Mouse (Mus musculus) liver, adult 2 months (tissue): Measurements from ENCODE around the gene Gde1. TPM values are rescaled to one million over a fixed set of nuclear protein-coding genes. Genes with fewer than 3 reads are reported as not detected.
A peak's percentile ranks its signal among the peaks of the same experiment; 100 is the strongest.

Experiments
- DNase-seq: peaks from one replicate; pipeline ENCODE4 v3.0.0-alpha.2; 2011; ENCODE audit warnings: low read depth, low spot score; ENCODE audit errors: extremely low read depth
- H3K27ac ChIP-seq: fragments of 200-500 bp; replicated peaks from 2 replicates; pipeline ENCODE4 v1.5.1; 2012; ENCODE audit warnings: low read depth, mild to moderate bottlenecking, control low read depth, inconsistent platforms, low read length; ENCODE audit not compliant: insufficient read depth
- H3K27me3 ChIP-seq: fragments of 200-500 bp; 2 replicates; pipeline ENCODE4 v1.6.1; 2012; ENCODE audit warnings: mild to moderate bottlenecking, moderate library complexity, low read length, inconsistent platforms; ENCODE audit not compliant: control insufficient read depth, insufficient read depth
- H3K36me3 ChIP-seq: fragments of 200-500 bp; 2 replicates; pipeline ENCODE4 v1.6.1; 2012; ENCODE audit warnings: low read length, inconsistent platforms; ENCODE audit not compliant: control insufficient read depth, insufficient read depth
- H3K4me1 ChIP-seq: fragments of 200-500 bp; 2 replicates; pipeline ENCODE4 v1.6.1; 2011; ENCODE audit warnings: low read length; ENCODE audit not compliant: control insufficient read depth, insufficient read depth
- H3K4me3 ChIP-seq: fragments of 200-500 bp; 2 replicates; pipeline ENCODE4 v1.5.1; 2011; ENCODE audit warnings: low read depth, mild to moderate bottlenecking, control low read depth, low read length, moderate library complexity; ENCODE audit not compliant: insufficient read depth
- H3K79me2 ChIP-seq: fragments of 200-500 bp; 2 replicates; pipeline ENCODE4 v1.6.1; 2012; ENCODE audit warnings: inconsistent platforms, mild to moderate bottlenecking, low read length, moderate library complexity; ENCODE audit not compliant: control insufficient read depth, insufficient read depth
- H3K9ac ChIP-seq: fragments of 200-500 bp; 2 replicates; pipeline ENCODE4 v1.6.1; 2012; ENCODE audit warnings: low read depth, mild to moderate bottlenecking, control low read depth, inconsistent platforms, low read length
- CTCF ChIP-seq: fragments of 200-500 bp; IDR thresholded peaks from 2 replicates; pipeline ENCODE4 v1.5.1; 2011; ENCODE audit warnings: low read depth, low read length, control low read depth
- POLR2A ChIP-seq: fragments of 200-500 bp; IDR thresholded peaks from 2 replicates; pipeline ENCODE4 v1.6.1; 2011; ENCODE audit warnings: low read length, control low read depth; ENCODE audit not compliant: insufficient read depth; ENCODE audit errors: extremely low read depth
- WGBS: fragments of 180-500 bp; shearing (Covaris S2); methylation state at CpG from one replicate; pipeline ENCODE4 v1.1.7; 2018; 5-methylcytosine and 5-hydroxymethylcytosine counted together
- polyA plus RNA-seq: library from polyadenylated mRNA; depleted of rRNA; stranded (reverse); fragments of >200 nt; gene quantifications from 2 replicates; pipeline ENCODE4 v1.2.3, GENCODE M21; 2012
- total RNA-seq: library from RNA; depleted of rRNA; stranded (reverse); fragments of >200 nt; gene quantifications from 2 replicates; pipeline ENCODE4 v1.2.3, GENCODE M21; 2014

Gde1 gene
- total and polyA plus RNA-seq, 2 experiments: 64.5 to 67.2 TPM

- TF ChIP-seq CTCF (no peak), POLR2A (no peak)
- H3K27me3 ChIP-seq: no peaks in the 10 kb centered on the region
- DNase-seq: no peak
- H3K79me2 ChIP-seq: no peaks in the 10 kb centered on the region
- 92% methylated on average over 3 of the region's 3 CpGs for WGBS
- no peak overlapping the region for H3K27ac ChIP-seq
- no peak overlapping the region for H3K4me3 ChIP-seq
- no peaks in the 10 kb centered on the region for H3K4me1 ChIP-seq
- peaks cover 23% of the 10 kb centered on the region for H3K36me3 ChIP-seq
- H3K9ac ChIP-seq: no peak overlapping the region
Measured at GRCm38 (mm10) chr7:118731781-118732180, 26.2 kb upstream of the Gde1 start.

- 94% methylated on average over 13 of the region's 13 CpGs for whole genome bisulfite sequencing
- no peak for DNase-seq
- H3K27ac ChIP-seq: no peak overlapping the region
- H3K79me2 ChIP-seq: no peaks in the 10 kb centered on the region
- H3K4me3 ChIP-seq: no peak overlapping the region
- H3K36me3 ChIP-seq: peaks cover 25% of the 10 kb centered on the region
- TF ChIP-seq CTCF (no peak), POLR2A (no peak)
- H3K27me3 ChIP-seq: no peaks in the 10 kb centered on the region
- no peaks in the 10 kb centered on the region for H3K4me1 ChIP-seq
- H3K9ac ChIP-seq: no peak overlapping the region
Measured at GRCm38 (mm10) chr7:118728846-118729587, 23.4 kb upstream of the Gde1 start.

GRCm38 (mm10) chr7:118725459-118725858 is 19.9 kb upstream of the Gde1 start:
- TF ChIP-seq POLR2A: no peak
- TF ChIP-seq CTCF: no peak
- no peak overlapping the region for H3K4me3 ChIP-seq
- H3K27ac ChIP-seq: no peak overlapping the region
- H3K36me3 ChIP-seq: peaks cover 8% of the 10 kb centered on the region
- no peaks in the 10 kb centered on the region for H3K79me2 ChIP-seq
- no peak overlapping the region for H3K9ac ChIP-seq
- WGBS: 91% methylated on average over 2 of the region's 2 CpGs
- no peaks in the 10 kb centered on the region for H3K27me3 ChIP-seq
- no peaks in the 10 kb centered on the region for H3K4me1 ChIP-seq
- DNase-seq: no peak

- H3K27me3 ChIP-seq: no peaks in the 10 kb centered on the region
- no peak overlapping the region for H3K27ac ChIP-seq
- no peak overlapping the region for H3K4me3 ChIP-seq
- TF ChIP-seq CTCF (no peak), POLR2A (no peak)
- no peak for DNase-seq
- no peak overlapping the region for H3K9ac ChIP-seq
- peaks cover 9% of the 10 kb centered on the region for H3K36me3 ChIP-seq
- H3K79me2 ChIP-seq: no peaks in the 10 kb centered on the region
- H3K4me1 ChIP-seq: no peaks in the 10 kb centered on the region
- WGBS: 93% methylated on average over 9 of the region's 9 CpGs
Measured at GRCm38 (mm10) chr7:118723927-118724326, 18.3 kb upstream of the Gde1 start.

- Histone ChIP-seq H3K79me2 (no peaks in the 10 kb centered on the region; the same call in 1 of the 2 replicates), H3K4me3 (no peak overlapping the region), H3K27me3 (no peaks in the 10 kb centered on the region), H3K4me1 (peaks cover 12% of the 10 kb centered on the region), H3K27ac (no peak overlapping the region), H3K36me3 (peaks cover 11% of the 10 kb centered on the region), H3K9ac (no peak overlapping the region)
- no peak for DNase-seq
- WGBS: 97% methylated on average over 4 of the region's 4 CpGs
- no peak for TF ChIP-seq POLR2A
- TF ChIP-seq CTCF: no peak
Measured at GRCm38 (mm10) chr7:118718066-118718465, 12.5 kb upstream of the Gde1 start.

GRCm38 (mm10) chr7:118714873-118715272 is 9.3 kb upstream of the Gde1 start:
- Histone ChIP-seq H3K4me1 (peaks cover 12% of the 10 kb centered on the region), H3K27me3 (no peaks in the 10 kb centered on the region), H3K4me3 (no peak overlapping the region), H3K27ac (no peak overlapping the region), H3K9ac (no peak overlapping the region), H3K79me2 (no peaks in the 10 kb centered on the region; the same call in 1 of the 2 replicates), H3K36me3 (peaks cover 7% of the 10 kb centered on the region)
- TF ChIP-seq CTCF: no peak
- TF ChIP-seq POLR2A: no peak
- peak; percentile 91 for DNase-seq
- 16% methylated on average over 1 of the region's 1 CpGs for WGBS
